20 mouse cellular contexts compared by ENCODE assay signal in the genomic region with DNA sequence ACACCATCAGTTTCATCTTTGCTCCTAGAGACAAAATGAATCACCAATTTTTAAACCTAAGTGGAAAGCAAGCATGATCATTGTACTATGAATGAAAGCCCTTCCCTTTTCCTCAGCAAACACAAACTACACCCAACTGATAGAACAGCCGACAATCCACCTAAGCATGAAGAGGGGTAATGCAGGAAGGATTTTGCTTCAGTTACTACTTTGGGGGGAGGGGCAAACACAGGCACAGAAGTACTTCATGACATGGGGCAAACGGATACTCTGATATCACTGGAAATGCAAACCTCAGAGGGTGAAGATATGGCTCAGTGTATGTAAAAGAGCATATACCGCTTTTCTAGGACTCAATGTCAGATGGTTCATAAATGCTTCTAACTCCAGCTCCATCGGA.
"Had no signal": no experiment of that assay in that cellular context is flagged by ENCODE, and none has a peak within 500 bp of the region (broad histone marks: within the 10 kb centered on the region; RNA-seq: fewer than 3 reads in every experiment).

No protein-coding gene starts in this region.

- H3K27ac ChIP-seq: kidney, embryonic 15.5 days; liver, embryonic 15.5 days; lung, embryonic 15.5 days; midbrain, embryonic 12.5 days; neural tube, embryonic 13.5 days; stomach, embryonic 15.5 days had no signal

- H3K4me3 ChIP-seq: kidney, embryonic 15.5 days; liver, embryonic 15.5 days; lung, embryonic 15.5 days; midbrain, embryonic 12.5 days; myocyte; neural tube, embryonic 13.5 days; stomach, embryonic 15.5 days had no signal

- H3K27me3 ChIP-seq: kidney, embryonic 15.5 days; liver, embryonic 15.5 days; lung, embryonic 15.5 days; midbrain, embryonic 12.5 days; neural tube, embryonic 13.5 days; stomach, embryonic 15.5 days had no signal

- ATAC-seq: midbrain, embryonic 16.5 days had no signal

- H3K9ac ChIP-seq: kidney, embryonic 15.5 days; liver, embryonic 15.5 days; lung, embryonic 15.5 days; midbrain, embryonic 12.5 days; neural tube, embryonic 13.5 days; stomach, embryonic 15.5 days had no signal

- DNase-seq: kidney, adult 11 months; kidney, adult 8-10 months; kidney, postnatal 10 days; kidney, postnatal 36 days; layer of hippocampus, adult 9-11 months; lung, adult 18-20 months; lung, postnatal 10 days; lung, postnatal 36 days; retina, postnatal 1 day; right cerebral cortex, postnatal 25 days; spleen, adult 18-20 months; thymus, postnatal 25 days had no signal

- H3K36me3 ChIP-seq: kidney, embryonic 15.5 days; liver, embryonic 15.5 days; lung, embryonic 15.5 days; midbrain, embryonic 12.5 days; neural tube, embryonic 13.5 days; stomach, embryonic 15.5 days had no signal

- H3K9me3 ChIP-seq: kidney, embryonic 15.5 days; liver, embryonic 15.5 days; lung, embryonic 15.5 days; midbrain, embryonic 12.5 days; neural tube, embryonic 13.5 days; stomach, embryonic 15.5 days had no signal
